Mouse (Mus musculus) cerebellum, postnatal 36 days (tissue): ENCODE results near the gene Usp29.
"Not testable (repeated sequence)": the region's sequence is repeated elsewhere in the genome, so short reads cannot be mapped to it uniquely, and the experiment has no call there.

Source experiments
- DNase-seq, 2 experiments: peaks; one replicate each; pipeline ENCODE4 v3.0.0; 2021 to 2022; ENCODE audit warnings: mixed read lengths in 2 of 2

Gene Usp29

DNA sequence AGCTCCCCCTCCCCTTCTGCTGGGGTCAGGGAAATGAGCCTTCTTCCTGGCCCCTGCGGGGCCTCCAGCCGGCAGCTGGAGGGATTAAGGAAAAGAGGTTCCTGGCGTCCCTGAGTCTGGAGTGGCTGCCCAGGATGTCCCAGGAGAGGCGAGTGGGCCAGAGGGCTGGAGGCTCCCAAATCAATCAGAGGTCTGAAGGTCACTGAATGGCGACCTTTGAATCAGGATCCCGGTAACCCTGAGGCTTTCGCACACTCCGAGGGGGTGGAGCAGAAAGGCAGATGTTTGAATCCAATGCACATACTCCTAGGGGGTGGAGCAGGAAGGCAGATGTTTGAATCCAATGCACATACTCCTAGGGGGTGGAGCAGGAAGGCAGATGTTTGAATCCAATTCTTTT, 39.9 kb downstream of the Usp29 start:
- no peak for DNase-seq

- DNase-seq, result not testable (repeated sequence)
These were observed 43.6 kb downstream of the Usp29 start for GRCm38 (mm10) chr7:6773865-6774413.

- DNase-seq, result peak; percentile 38 to 63
These were observed 46.1 kb downstream of the Usp29 start for GRCm38 (mm10) chr7:6776314-6777059.

- peak in 1 of 2 experiments; percentile 11 for DNase-seq
These were observed 46.7 kb downstream of the Usp29 start for GRCm38 (mm10) chr7:6777107-6777506.

GRCm38 (mm10) chr7:6777689-6778088, 47.3 kb downstream of the Usp29 start:
- no peak for DNase-seq

DNA sequence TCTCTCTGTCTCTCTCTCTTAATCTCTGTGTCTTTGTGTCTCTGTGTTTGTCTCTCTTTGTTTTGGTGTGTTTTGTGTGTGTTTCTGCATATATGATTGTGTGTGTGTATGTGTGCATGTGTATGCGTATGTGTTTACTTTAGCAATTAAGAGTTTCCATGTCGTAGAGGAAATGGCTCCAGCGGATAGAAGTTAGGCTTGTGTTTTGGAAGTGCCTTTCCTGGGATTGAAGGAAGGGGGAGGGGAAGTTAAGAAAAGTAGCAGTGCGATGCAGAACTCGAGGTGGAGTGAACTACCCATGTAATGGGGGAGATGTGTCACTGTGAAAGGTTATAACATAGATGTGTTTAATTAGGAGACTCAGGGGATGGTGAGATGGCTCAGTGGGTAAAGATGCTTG, 48.8 kb downstream of the Usp29 start:
- DNase-seq, result no peak

GRCm38 (mm10) chr7:6781541-6781940, 51.2 kb downstream of the Usp29 start:
- no peak for DNase-seq

- no peak for DNase-seq
These were observed 54.1 kb downstream of the Usp29 start for GRCm38 (mm10) chr7:6784340-6785073.

- DNase-seq, result no peak
These were observed 56.6 kb downstream of the Usp29 start for GRCm38 (mm10) chr7:6787000-6787399.

DNA sequence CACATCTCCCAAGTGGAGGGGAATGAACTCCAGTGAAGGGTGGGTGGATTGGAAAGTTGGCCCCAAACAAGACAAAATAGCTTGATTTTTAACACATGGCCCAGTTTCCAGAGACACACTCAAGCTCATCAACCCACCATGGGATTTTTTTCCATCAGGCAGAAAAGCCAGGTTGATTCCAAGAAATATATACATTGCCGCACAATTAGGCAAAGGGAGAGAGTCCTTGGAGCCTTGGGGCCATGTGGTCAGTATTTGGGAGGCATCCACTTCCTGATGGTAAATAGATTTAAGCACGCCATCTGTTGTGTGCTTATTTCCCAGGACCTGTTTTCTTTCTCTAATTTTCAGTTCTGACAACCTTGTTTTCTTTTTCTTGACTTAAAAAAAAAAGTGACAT, 57.7 kb downstream of the Usp29 start:
- DNase-seq, result peak in 1 of 2 experiments; percentile 6

GRCm38 (mm10) chr7:6791286-6792065, 61.1 kb downstream of the Usp29 start:
- DNase-seq, result no peak

GRCm38 (mm10) chr7:6793240-6793639, 62.9 kb downstream of the Usp29 start:
- DNase-seq, result no peak

DNA sequence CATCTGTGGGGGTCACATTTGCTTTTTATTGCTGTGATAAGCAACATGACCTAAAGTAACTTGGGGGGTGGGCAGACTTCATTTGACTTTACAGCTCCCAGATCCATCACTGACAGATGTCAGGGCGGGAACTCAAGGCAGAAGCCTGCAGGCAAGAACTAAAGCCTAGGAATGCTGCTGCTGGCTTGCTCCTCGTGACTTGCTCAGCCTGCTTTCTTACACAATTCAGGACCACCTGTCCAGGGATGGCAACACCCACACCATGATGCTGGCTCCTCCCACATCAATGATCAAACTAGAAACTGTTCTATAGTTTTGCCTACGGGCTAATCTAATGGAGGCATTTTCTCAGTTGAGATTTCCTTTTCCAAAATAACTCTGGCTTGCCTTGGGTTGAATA, 63.4 kb downstream of the Usp29 start:
- no peak for DNase-seq

GRCm38 (mm10) chr7:6797408-6797807, 67.0 kb downstream of the Usp29 start:
- no peak for DNase-seq

GRCm38 (mm10) chr7:6799105-6799805, 68.9 kb downstream of the Usp29 start:
- DNase-seq, result no peak

- DNase-seq, result no peak
These were observed 70.4 kb downstream of the Usp29 start for GRCm38 (mm10) chr7:6800586-6801441.

- no peak for DNase-seq
These were observed 71.3 kb downstream of the Usp29 start for GRCm38 (mm10) chr7:6801642-6802041.

DNA sequence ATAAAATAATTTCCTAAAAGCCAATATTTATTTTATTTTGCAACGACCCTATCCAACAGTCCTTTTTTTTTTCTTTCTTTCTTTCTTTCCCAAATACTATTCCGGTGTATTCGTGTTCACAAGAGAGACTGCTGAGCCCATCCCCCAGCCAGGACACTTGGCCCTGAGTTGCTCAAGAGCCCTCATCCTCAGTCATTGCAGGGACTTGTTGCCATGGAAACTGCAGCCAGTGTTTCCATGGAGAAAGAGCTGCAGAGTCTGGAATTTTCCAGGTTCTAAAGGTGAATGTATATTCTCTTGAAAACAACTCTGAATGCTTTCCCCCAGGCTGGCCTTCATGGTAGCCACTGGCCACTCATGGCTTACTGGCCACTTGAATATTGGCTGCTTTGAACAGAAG, 80.2 kb downstream of the Usp29 start:
- DNase-seq, result no peak

DNA sequence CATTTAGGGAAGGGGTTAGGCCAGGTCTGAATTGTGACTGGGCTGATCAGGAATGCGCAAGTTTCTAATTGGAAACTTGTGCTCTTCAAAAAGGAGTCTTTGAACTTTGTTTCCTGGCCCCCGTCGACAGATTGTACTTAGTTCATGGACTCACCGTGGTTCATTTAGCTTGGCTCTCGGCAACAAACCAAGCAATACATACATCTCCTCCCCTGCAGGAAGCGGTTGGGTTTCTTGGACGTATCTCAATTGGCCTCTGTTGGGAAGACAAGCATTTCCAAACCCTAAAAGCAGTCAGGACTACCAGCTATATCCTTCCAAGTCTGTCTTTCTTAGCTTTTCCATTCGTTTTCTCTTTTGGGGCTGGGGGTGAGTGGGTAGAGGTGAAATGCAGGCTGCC, 84.6 kb downstream of the Usp29 start:
- no peak for DNase-seq

DNA sequence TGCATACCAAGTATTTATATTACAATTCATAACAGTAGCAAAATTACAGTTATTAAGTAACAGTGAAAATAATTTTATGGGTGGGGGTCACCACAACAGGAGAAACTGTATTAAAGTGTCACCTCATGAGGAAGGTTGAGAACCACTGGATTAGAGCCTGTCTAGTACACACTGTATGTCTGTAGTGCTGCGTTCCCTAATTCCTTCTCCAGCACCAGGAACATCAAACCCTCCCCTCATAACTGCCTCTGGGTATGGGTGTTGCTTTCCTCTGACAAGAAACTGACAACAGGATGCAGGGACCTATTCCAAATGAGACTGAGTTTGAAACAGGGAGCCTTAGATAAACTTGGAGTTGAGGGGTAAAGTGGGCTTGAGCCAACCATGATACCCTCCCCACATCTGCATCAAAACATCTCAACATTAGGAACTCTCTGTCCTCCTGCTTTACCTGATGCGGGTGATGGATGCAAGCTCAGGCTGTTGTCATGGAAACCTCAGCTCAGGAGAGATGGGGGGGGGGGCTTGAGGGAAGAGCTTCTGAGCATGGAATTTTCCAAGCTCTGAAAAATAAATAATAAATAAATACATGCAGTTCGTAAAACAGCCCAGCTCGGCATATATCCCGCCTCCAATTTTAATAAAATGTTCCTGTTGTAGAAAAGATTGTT, 86.5 kb downstream of the Usp29 start:
- DNase-seq, result no peak

GRCm38 (mm10) chr7:6820296-6820695, 89.9 kb downstream of the Usp29 start:
- DNase-seq, result no peak
